Mouse (Mus musculus): ENCODE results near the gene Gm21992. TPM values are rescaled to one million over a fixed set of nuclear protein-coding genes. Genes with fewer than 3 reads are reported as not detected.

Gm21992 gene
- polyA plus RNA-seq, 1 experiment from 2014 or later = 27.0 TPM

DNA sequence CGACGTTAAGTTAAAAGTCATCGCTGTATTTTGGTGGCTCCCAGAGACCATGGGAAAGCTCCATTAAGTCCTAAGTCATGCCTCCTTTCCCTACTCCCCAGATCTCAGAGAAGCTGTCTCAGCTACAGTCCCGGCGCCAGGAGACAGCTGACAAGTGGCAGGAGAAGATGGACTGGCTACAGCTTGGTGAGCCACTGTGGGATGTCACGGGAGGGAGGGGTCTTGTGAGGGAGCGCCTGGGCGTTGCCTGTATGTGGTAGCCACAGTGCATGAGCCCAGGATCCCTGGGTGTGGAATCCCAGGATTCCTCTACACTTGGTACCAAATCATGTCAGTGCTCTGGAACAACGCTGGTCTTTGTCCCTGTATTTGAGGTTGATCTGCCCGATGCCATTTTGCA is 62.9 kb downstream of the Gm21992 start:
- no peaks in the 10 kb centered on the region for H3K36me3 ChIP-seq
- H3K4me2 ChIP-seq = no peak overlapping the region
- H3K27me3 ChIP-seq (replicated peaks) = 0 out of 2 replicates have a peak, but pooled peaks cover 3% of the 10 kb centered on the region
- no peak overlapping the region for H3K9ac ChIP-seq
- no peak overlapping the region for H3K4me3 ChIP-seq
- H3K27ac ChIP-seq (ENCODE audit: poor library complexity, severe bottlenecking) = no peak overlapping the region
- no peak for ATAC-seq (ENCODE audit: insufficient number of reproducible peaks, low FRiP score)
- WGBS = 76% methylated on average over 10 of the region's 10 CpGs
- peaks cover 9% of the 10 kb centered on the region for H3K4me1 ChIP-seq (replicated peaks)
- H3K9me3 ChIP-seq (replicated peaks) = no peaks in the 10 kb centered on the region

DNA sequence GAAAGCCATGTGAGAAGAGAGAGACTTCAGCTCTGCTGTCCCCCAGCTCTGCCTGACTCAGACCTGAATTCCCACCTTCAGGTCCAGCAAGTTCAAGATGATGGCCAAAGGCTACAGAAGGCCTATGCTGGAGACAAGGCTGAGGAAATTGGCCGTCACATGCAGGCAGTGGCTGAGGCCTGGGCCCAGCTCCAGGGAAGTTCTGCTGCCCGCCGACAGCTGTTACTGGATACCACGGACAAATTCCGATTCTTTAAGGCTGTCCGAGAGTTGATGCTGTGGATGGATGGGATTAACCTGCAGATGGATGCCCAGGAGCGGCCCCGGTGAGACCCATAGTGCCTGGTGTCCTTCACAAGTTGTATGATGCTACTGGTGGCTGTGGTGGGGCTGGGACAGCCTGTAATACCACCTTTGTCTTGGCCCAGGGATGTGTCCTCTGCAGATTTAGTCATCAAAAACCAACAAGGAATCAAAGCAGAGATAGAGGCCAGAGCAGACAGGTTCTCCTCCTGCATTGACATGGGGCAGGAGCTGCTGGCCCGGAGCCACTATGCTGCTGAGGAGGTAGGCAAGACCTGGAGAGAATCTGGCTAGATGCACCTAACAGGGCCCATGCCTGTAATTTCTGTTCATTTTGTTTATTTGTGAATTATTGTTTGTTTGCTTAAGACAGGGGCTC is 63.6 kb downstream of the Gm21992 start:
- H3K27me3 ChIP-seq (replicated peaks) = 0 out of 2 replicates have a peak, but pooled peaks cover 3% of the 10 kb centered on the region
- 88% methylated on average over 9 of the region's 9 CpGs for WGBS
- no peak for ATAC-seq (ENCODE audit: insufficient number of reproducible peaks, low FRiP score)

DNA sequence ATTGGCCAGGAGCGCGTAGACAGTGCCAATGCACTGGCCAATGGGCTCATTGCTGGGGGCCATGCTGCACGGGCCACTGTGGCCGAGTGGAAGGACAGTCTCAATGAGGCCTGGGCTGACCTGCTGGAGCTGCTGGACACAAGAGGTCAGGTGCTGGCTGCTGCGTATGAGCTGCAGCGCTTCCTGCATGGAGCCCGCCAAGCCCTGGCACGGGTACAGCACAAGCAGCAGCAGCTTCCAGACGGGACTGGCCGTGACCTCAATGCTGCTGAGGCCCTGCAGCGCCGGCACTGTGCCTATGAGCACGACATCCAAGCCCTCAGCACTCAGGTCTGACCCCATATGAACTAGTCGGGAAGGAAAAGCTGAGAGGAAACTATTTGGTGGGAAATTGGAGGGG is 64.8 kb downstream of the Gm21992 start:
- Histone ChIP-seq H3K4me2 (no peak overlapping the region), H3K9me3 (replicated peaks) (no peaks in the 10 kb centered on the region), H3K4me1 (replicated peaks) (peaks cover 9% of the 10 kb centered on the region), H3K36me3 (no peaks in the 10 kb centered on the region), H3K4me3 (no peak overlapping the region), H3K27ac (ENCODE audit: poor library complexity, severe bottlenecking) (no peak overlapping the region), H3K27me3 (replicated peaks) (0 out of 2 replicates have a peak, but pooled peaks cover 3% of the 10 kb centered on the region), H3K9ac (no peak overlapping the region)
- WGBS = 83% methylated on average over 14 of the region's 14 CpGs
- ATAC-seq (ENCODE audit: insufficient number of reproducible peaks, low FRiP score) = no peak

More for the DNA sequence above, 63.6 kb downstream of the Gm21992 start:
- no peak overlapping the region for H3K4me2 ChIP-seq
- no peaks in the 10 kb centered on the region for H3K9me3 ChIP-seq (replicated peaks)
- no peaks in the 10 kb centered on the region for H3K36me3 ChIP-seq
- no peak overlapping the region for H3K9ac ChIP-seq
- no peak overlapping the region for H3K27ac ChIP-seq (ENCODE audit: poor library complexity, severe bottlenecking)
- H3K4me1 ChIP-seq (replicated peaks) = peaks cover 9% of the 10 kb centered on the region
- H3K4me3 ChIP-seq = no peak overlapping the region

DNA sequence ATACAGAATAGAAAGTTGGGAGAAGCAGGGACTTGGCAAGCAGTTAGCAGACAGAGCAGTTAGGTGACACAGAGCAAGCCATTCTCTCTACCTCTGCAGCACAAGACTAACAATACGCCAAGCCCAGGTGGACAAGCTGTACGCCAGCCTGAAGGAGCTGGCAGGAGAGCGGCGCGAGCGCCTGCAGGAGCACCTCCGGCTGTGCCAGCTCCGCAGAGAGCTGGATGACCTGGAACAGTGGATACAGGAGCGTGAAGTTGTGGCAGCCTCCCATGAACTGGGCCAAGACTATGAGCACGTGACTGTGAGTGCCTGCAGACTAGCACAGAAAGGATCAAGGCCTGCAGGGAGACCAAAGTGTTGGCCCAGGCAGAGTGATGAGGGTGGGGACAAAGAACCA is 65.7 kb downstream of the Gm21992 start:
- no peaks in the 10 kb centered on the region for H3K9me3 ChIP-seq (replicated peaks)
- ATAC-seq (ENCODE audit: insufficient number of reproducible peaks, low FRiP score) = no peak
- H3K27me3 ChIP-seq (replicated peaks) = 0 out of 2 replicates have a peak, but pooled peaks cover 3% of the 10 kb centered on the region
- no peak overlapping the region for H3K4me3 ChIP-seq
- WGBS = 90% methylated on average over 10 of the region's 10 CpGs
- no peaks in the 10 kb centered on the region for H3K36me3 ChIP-seq
- peaks cover 9% of the 10 kb centered on the region for H3K4me1 ChIP-seq (replicated peaks)
- no peak overlapping the region for H3K9ac ChIP-seq
- H3K4me2 ChIP-seq = no peak overlapping the region
- H3K27ac ChIP-seq (ENCODE audit: poor library complexity, severe bottlenecking) = no peak overlapping the region

DNA sequence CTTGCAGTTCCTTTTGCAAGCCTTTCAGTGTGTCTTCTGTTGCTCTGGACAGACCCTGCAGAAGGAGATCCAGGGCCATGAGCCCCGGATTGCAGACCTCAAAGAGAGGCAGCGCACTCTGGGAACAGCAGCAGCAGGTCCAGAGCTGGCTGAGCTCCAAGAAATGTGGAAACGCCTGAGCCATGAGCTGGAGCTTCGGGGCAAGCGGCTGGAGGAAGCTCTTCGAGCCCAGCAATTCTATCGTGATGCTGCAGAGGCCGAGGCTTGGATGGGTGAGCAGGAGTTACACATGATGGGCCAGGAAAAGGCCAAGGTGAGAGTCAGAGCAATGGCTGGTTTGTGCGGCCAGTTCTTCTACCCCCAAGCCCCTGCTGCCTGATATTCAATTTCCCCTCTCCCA is 66.4 kb downstream of the Gm21992 start:
- Histone ChIP-seq H3K9ac (no peak overlapping the region), H3K27ac (ENCODE audit: poor library complexity, severe bottlenecking) (no peak overlapping the region), H3K9me3 (replicated peaks) (no peaks in the 10 kb centered on the region), H3K27me3 (replicated peaks) (0 out of 2 replicates have a peak, but pooled peaks cover 3% of the 10 kb centered on the region), H3K36me3 (no peaks in the 10 kb centered on the region), H3K4me3 (no peak overlapping the region), H3K4me2 (no peak overlapping the region), H3K4me1 (replicated peaks) (peaks cover 9% of the 10 kb centered on the region)
- whole genome bisulfite sequencing = 36% methylated on average over 9 of the region's 9 CpGs
- ATAC-seq (ENCODE audit: insufficient number of reproducible peaks, low FRiP score) = no peak

DNA sequence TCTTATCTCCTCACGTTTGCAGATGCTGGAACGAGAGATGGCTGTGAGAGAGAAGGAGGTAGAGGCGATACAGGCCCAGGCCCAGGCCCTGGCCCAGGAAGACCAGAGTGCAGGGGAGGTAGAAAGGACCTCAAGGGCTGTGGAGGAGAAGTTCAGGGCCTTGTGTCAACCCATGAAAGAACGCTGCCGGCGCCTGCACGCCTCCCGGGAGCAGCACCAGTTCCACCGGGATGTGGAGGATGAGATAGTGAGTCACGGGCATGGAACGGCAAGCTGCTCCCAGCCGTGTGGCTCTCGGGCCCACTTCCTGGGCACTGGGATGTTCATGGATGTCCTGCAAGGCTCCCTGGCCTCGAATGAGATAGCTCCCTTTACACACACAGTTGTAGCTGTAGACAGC is 67.4 kb downstream of the Gm21992 start:
- H3K4me2 ChIP-seq = no peak overlapping the region
- no peak overlapping the region for H3K9ac ChIP-seq
- H3K9me3 ChIP-seq (replicated peaks) = no peaks in the 10 kb centered on the region
- no peak overlapping the region for H3K4me3 ChIP-seq
- H3K36me3 ChIP-seq = no peaks in the 10 kb centered on the region
- no peak for ATAC-seq (ENCODE audit: insufficient number of reproducible peaks, low FRiP score)
- peaks cover 9% of the 10 kb centered on the region for H3K4me1 ChIP-seq (replicated peaks)
- H3K27me3 ChIP-seq (replicated peaks) = 0 out of 2 replicates have a peak, but pooled peaks cover 3% of the 10 kb centered on the region
- 70% methylated on average over 14 of the region's 14 CpGs for WGBS
- no peak overlapping the region for H3K27ac ChIP-seq (ENCODE audit: poor library complexity, severe bottlenecking)

DNA sequence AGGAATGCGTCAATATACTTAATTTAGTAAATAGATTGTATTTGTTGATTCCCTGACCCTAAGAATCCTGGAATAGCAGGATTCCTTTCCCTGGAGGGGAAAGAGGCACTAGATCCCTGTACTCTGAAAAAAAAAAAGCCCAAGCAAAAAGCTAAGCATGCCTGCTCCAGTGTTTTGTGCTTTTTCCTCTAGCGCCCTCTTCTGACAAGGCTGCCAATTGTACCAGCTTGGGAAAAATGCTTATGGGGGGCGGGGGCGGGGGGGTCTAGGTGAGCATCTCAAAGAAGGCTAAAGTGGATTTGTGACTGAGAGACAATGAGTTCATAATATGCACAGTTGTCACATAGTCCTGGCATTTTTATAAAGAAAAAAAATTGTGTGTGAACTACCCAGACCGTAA is 67.9 kb downstream of the Gm21992 start:
- no peak overlapping the region for H3K9ac ChIP-seq
- H3K4me1 ChIP-seq (replicated peaks) = peaks cover 9% of the 10 kb centered on the region
- H3K4me2 ChIP-seq = no peak overlapping the region
- H3K36me3 ChIP-seq = no peaks in the 10 kb centered on the region
- no peak for ATAC-seq (ENCODE audit: insufficient number of reproducible peaks, low FRiP score)
- WGBS = 45% methylated on average over 5 of the region's 5 CpGs
- 0 out of 2 replicates have a peak, but pooled peaks cover 3% of the 10 kb centered on the region for H3K27me3 ChIP-seq (replicated peaks)
- H3K9me3 ChIP-seq (replicated peaks) = no peaks in the 10 kb centered on the region
- no peak overlapping the region for H3K27ac ChIP-seq (ENCODE audit: poor library complexity, severe bottlenecking)
- no peak overlapping the region for H3K4me3 ChIP-seq

DNA sequence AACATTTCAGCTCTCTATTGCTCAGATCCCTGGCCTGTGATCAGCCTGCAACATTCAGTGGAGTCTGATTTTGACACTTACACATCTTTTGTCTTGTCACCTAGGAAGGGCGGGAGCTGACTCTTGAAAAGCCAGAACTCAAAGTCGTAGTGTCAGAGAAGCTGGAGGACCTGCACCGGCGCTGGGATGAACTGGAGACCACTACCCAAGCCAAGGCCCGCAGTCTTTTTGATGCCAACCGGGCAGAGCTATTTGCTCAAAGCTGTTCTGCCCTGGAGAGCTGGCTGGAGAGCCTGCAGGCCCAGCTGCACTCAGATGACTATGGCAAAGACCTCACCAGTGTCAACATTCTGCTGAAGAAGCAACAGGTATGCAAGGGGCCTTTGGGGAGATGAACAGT is 69.2 kb downstream of the Gm21992 start:
- Histone ChIP-seq H3K4me2 (no peak overlapping the region), H3K4me1 (replicated peaks) (peaks cover 9% of the 10 kb centered on the region), H3K9ac (no peak overlapping the region), H3K4me3 (no peak overlapping the region), H3K36me3 (peaks cover 2% of the 10 kb centered on the region; the same call in 1 of the 2 replicates), H3K9me3 (replicated peaks) (no peaks in the 10 kb centered on the region), H3K27ac (ENCODE audit: poor library complexity, severe bottlenecking) (no peak overlapping the region), H3K27me3 (replicated peaks) (no peaks in the 10 kb centered on the region)
- WGBS = 81% methylated on average over 6 of the region's 6 CpGs
- ATAC-seq (ENCODE audit: insufficient number of reproducible peaks, low FRiP score) = no peak

DNA sequence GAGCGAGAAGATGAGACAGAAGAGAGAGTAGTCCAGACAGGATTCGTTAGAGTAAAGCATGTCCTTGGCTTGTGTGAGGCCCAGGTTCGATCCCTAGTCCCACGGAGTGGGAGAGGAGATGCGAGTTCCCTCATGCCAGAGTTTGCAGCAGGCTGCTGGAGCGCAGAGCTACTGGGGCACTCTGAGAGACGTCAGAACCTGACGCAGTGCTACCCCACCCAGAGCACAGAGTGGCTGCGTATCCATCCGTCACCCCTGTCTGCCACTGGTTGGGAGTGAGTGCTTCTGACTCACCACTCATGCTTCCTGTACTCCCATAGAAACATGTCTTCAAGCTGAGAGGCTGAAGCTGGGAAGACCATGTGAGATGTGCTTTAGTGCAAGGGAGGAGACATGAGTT is 69.9 kb downstream of the Gm21992 start:
- Histone ChIP-seq H3K4me1 (replicated peaks) (peaks cover 9% of the 10 kb centered on the region), H3K36me3 (peaks cover 2% of the 10 kb centered on the region; the same call in 1 of the 2 replicates), H3K4me2 (no peak overlapping the region), H3K4me3 (no peak overlapping the region), H3K9ac (no peak overlapping the region), H3K27ac (ENCODE audit: poor library complexity, severe bottlenecking) (no peak overlapping the region), H3K27me3 (replicated peaks) (no peaks in the 10 kb centered on the region), H3K9me3 (replicated peaks) (no peaks in the 10 kb centered on the region)
- 65% methylated on average over 10 of the region's 10 CpGs for WGBS
- ATAC-seq (ENCODE audit: insufficient number of reproducible peaks, low FRiP score) = no peak

DNA sequence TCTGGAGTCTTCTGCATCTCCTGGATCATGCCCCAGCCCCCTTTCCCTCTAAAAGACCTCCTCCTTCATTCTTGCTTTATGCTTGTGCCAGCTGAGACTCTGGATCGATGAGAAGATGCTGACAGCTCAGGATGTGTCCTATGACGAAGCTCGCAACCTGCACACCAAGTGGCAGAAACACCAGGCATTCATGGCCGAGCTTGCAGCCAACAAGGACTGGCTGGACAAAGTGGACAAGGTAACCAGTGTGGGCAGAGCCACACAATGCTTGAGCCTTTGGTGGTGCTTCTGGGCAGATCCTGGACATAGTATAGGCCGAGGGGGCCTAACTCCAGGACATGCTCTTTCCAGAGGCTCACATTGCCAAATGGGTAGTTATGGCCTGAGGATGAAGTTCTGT is 71.7 kb downstream of the Gm21992 start:
- Histone ChIP-seq H3K4me1 (replicated peaks) (peaks cover 3% of the 10 kb centered on the region), H3K4me2 (no peak overlapping the region), H3K9me3 (replicated peaks) (no peaks in the 10 kb centered on the region), H3K27ac (ENCODE audit: poor library complexity, severe bottlenecking) (no peak overlapping the region), H3K4me3 (no peak overlapping the region), H3K9ac (no peak overlapping the region), H3K36me3 (peaks cover 2% of the 10 kb centered on the region; the same call in 1 of the 2 replicates), H3K27me3 (replicated peaks) (no peaks in the 10 kb centered on the region)
- WGBS = 78% methylated on average over 5 of the region's 5 CpGs
- no peak for ATAC-seq (ENCODE audit: insufficient number of reproducible peaks, low FRiP score)

DNA sequence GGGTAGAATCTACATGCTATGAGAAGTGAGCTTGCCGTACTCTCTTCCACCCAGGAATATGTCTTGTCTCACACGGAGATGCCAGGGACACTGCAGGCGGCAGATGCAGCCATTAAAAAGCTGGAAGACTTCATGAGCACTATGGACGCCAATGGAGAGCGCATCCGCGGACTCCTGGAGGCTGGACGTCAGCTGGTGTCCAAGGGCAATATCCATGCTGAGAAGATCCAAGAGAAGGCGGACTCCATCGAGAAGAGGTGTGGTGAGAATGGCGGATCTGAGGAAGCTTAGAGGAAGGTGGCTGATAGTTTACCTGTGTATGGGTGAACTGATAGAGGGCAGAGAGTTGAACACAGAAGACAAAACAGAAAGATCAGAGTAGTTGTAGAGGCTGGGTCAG is 72.4 kb downstream of the Gm21992 start:
- no peak for ATAC-seq (ENCODE audit: insufficient number of reproducible peaks, low FRiP score)
- Histone ChIP-seq H3K9ac (no peak overlapping the region), H3K27ac (ENCODE audit: poor library complexity, severe bottlenecking) (no peak overlapping the region), H3K4me2 (no peak overlapping the region), H3K9me3 (replicated peaks) (no peaks in the 10 kb centered on the region), H3K36me3 (peaks cover 2% of the 10 kb centered on the region; the same call in 1 of the 2 replicates), H3K4me1 (replicated peaks) (no peaks in the 10 kb centered on the region), H3K27me3 (replicated peaks) (no peaks in the 10 kb centered on the region), H3K4me3 (no peak overlapping the region)
- WGBS = 86% methylated on average over 11 of the region's 11 CpGs

DNA sequence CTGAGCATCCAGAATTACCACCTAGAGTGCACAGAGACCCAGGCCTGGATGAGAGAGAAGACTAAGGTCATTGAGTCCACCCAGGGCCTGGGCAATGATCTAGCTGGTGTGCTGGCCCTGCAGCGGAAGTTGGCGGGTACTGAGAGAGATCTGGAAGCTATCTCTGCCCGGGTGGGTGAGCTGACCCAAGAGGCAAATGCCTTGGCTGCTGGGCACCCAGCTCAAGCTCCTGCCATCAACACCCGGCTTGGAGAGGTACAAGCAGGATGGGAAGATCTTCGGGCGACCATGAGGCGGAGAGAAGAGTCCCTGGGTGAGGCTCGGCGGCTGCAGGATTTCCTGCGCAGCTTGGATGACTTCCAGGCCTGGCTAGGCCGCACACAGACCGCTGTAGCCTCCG is 73.5 kb downstream of the Gm21992 start:
- WGBS = 82% methylated on average over 13 of the region's 13 CpGs
- H3K4me3 ChIP-seq = no peak overlapping the region
- no peaks in the 10 kb centered on the region for H3K4me1 ChIP-seq (replicated peaks)
- H3K27me3 ChIP-seq (replicated peaks) = no peaks in the 10 kb centered on the region
- H3K9ac ChIP-seq = no peak overlapping the region
- H3K27ac ChIP-seq (ENCODE audit: poor library complexity, severe bottlenecking) = no peak overlapping the region
- no peak for ATAC-seq (ENCODE audit: insufficient number of reproducible peaks, low FRiP score)
- H3K4me2 ChIP-seq = no peak overlapping the region
- H3K9me3 ChIP-seq (replicated peaks) = no peaks in the 10 kb centered on the region
- peaks cover 2% of the 10 kb centered on the region; the same call in 1 of the 2 replicates for H3K36me3 ChIP-seq

Data from heart, embryonic 12.5 days (tissue).